Mouse (Mus musculus) neural tube, embryonic 13.5 days (tissue): Measurements from ENCODE around the gene 1700020N15Rik. TPM values are rescaled to one million over a fixed set of nuclear protein-coding genes. Genes with fewer than 3 reads are reported as not detected.
"Not testable (repeated sequence)": the region's sequence is repeated elsewhere in the genome, so short reads cannot be mapped to it uniquely, and the experiment has no call there.

ENCODE experiments used
- ATAC-seq: fragments of 200-750 bp; cut with Nextera tagmentation; 2 replicates; pipeline ENCODE4 v1.8.0; 2017; ENCODE audit warnings: low read depth, mild to moderate bottlenecking, moderate TSS enrichment, moderate library complexity
- H3K27ac ChIP-seq: fragments of 300-500 bp; sonication (generic); replicated peaks from 2 replicates; pipeline ENCODE4 v1.5.1; 2015; ENCODE audit warnings: moderate library complexity, mild to moderate bottlenecking, inconsistent platforms
- H3K27me3 ChIP-seq: fragments of 300-500 bp; sonication (generic); 2 replicates; pipeline ENCODE4 v1.6.1; 2015; ENCODE audit warnings: mild to moderate bottlenecking, inconsistent platforms
- H3K36me3 ChIP-seq: fragments of 300-500 bp; sonication (generic); 2 replicates; pipeline ENCODE4 v1.6.1; 2015; ENCODE audit warnings: mild to moderate bottlenecking, inconsistent platforms
- H3K4me1 ChIP-seq: fragments of 300-500 bp; sonication (generic); replicated peaks from 2 replicates; pipeline ENCODE4 v1.6.1; 2015; ENCODE audit warnings: inconsistent platforms
- H3K4me2 ChIP-seq: fragments of 300-500 bp; sonication (generic); 2 replicates; pipeline ENCODE4 v1.6.1; 2015; ENCODE audit warnings: inconsistent platforms, mild to moderate bottlenecking, moderate library complexity
- H3K4me3 ChIP-seq: fragments of 300-500 bp; sonication (generic); 2 replicates; pipeline ENCODE4 v1.5.1; 2015; ENCODE audit warnings: mild to moderate bottlenecking, inconsistent platforms
- H3K9ac ChIP-seq: fragments of 300-500 bp; sonication (generic); 2 replicates; pipeline ENCODE4 v1.6.1; 2015; ENCODE audit warnings: moderate library complexity, mild to moderate bottlenecking, inconsistent platforms
- H3K9me3 ChIP-seq: fragments of 300-500 bp; sonication (generic); 2 replicates; pipeline ENCODE4 v1.6.1; 2016; ENCODE audit warnings: inconsistent platforms
- WGBS: fragments of 180-500 bp; shearing (Covaris S2); methylation state at CpG from one replicate; pipeline ENCODE4 v1.1.7; 2015; 5-methylcytosine and 5-hydroxymethylcytosine counted together
- polyA plus RNA-seq: library from polyadenylated mRNA; unstranded; fragments of >200 nt; fragmentation: Nextera tagmentation; extraction: Ambion mirVana; gene quantifications from 2 replicates; pipeline ENCODE4 v1.2.1, GENCODE M21; 2015

The 1700020N15Rik gene
- not detected in 2 replicates for polyA plus RNA-seq

DNA sequence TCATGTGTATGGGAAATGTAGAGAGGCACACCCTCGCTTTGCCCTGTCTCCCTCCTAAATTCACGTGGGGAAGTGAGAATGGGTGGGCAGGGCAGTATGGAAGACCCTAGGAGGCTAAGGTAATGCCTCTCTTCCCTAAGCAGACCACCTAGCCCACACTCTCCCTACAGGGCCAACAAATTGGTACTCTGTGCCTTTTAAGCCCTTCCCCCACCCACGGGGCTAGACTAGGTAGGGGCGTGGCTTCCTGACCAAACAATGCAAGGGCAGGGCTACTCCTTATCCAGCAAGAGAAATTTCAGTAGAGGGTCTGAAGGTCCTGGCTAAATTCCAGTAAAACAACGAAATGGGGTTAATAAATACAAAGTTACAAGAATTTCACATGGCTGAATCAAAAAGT lies at the start of gene 1700020N15Rik:
Gene 1700020N15Rik, plus strand, starts transcription at position 301 of the 400 bp plus-strand sequence.
- H3K9ac ChIP-seq, H3K27me3 ChIP-seq, H3K36me3 ChIP-seq, H3K4me3 ChIP-seq, H3K9me3 ChIP-seq, H3K4me1 ChIP-seq, H3K4me2 ChIP-seq, H3K27ac ChIP-seq, ATAC-seq: not testable (repeated sequence)
- 66% methylated on average over 5 of the region's 5 CpGs for WGBS

DNA sequence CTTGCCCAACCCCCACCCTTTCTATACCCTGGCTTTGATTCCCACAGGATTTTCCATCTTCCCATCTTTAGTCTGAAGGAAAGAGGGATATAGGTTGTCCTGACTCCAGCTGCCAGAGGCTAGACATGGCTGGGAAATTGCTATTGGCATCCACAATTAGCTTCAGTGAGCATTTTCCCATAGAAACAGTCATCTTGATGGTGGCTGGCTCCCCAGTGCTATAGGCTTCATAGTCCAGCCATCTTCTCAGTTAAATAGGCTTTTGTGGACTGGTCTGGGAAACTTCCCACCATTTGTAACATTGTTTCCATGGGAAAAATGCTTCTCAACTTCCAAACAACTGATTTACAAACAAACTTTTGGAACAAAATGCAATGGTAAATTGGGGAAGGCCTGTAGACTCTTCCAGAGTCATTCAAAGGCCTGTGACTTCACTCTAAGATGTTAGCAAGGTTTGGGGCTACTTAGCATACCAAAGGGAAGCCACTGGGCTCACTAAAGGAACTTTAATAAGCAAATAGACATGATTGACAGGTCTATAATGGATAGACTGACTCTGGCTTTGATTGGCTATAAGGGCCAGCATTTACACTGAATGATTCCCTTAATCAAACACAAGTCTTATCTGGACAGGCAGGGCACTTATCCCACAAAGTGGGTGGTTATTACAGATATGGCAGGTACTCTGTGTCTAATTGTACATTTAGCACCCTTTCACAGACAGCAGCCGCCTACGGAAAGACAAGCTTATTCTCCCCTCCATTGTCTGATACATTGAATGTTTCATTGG lies 31.9 kb downstream of the 1700020N15Rik start:
- H3K9ac ChIP-seq, result no peak overlapping the region
- H3K27ac ChIP-seq, result no peak overlapping the region
- H3K4me3 ChIP-seq, result no peak overlapping the region
- no peak overlapping the region for H3K4me2 ChIP-seq
- H3K27me3 ChIP-seq, result no peaks in the 10 kb centered on the region
- no peaks in the 10 kb centered on the region for H3K36me3 ChIP-seq
- no peaks in the 10 kb centered on the region for H3K4me1 ChIP-seq
- H3K9me3 ChIP-seq, result no peaks in the 10 kb centered on the region
- ATAC-seq, result no peak
- 90% methylated on average over 2 of the region's 2 CpGs for WGBS
